Mouse (Mus musculus) mesoderm, embryonic 11.5 days (tissue): ENCODE measurements around the gene Fblim1.

ENCODE experiments used
- DNase-seq: peaks from one replicate; pipeline ENCODE4 v3.0.0-alpha.2; 2012; ENCODE audit warnings: low read depth, low spot score

Gene Fblim1

DNA sequence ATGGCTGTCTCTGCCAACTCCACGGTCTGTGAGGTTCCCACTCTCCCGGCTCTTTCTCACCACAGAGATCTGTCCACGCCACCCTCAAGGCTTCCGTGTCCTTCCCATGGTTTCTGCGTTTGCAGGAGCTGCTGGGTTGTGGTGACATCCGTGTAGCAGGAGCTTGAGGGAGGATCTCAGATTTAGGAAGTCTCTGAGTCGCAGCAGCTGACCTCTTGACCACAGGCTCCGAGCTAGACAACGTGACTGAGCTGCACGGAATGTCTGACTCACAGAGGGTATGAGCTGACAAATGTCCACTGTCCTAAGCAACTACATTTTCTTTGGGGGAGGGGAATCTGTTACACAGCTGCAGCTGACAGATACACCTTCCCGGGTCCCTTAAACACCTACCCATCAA lies at the start of gene Fblim1:
Gene Fblim1 (minus strand): TSS at position 236 of the 400 bp plus-strand sequence.
- DNase-seq = no peak

DNA sequence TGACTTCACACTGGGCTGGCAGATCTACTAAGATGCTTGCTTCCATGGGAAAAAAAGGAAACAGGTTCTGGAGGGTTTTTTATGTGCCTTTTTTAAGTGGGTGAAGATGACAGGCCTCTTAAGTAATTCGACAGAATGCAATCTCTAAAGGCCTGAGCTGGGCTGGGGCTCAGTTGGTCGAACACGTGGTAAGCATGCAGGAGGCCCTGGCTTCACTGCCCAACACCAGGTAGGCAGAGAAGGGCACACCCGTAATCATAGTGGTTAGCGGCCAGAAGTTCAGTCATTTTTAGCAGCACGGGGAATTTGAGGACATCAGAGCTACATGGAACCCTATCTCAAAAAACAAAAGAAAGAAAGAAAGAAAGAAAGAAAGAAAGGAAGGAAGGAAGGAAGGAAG lies 48.6 kb upstream of the Fblim1 start:
- DNase-seq = no peak

DNA sequence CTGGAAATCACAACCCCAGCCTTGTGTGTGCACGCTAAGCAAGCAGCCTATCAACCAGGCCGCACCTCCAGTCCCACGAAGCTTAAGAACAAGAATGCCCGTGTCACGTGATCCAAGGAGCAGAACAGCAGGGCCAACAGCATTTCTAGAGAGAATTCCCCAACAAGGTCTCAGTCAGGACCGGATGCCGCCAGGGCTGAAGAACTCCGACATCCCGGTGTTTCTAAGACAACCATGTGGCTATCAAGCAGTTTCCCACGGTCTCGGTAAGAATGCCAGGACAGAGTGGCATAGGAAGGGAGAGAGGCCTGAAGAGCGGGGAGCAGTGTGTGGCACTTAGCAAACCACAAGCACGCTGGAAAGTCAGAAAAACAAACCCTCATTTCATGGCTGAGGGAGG lies 47.9 kb upstream of the Fblim1 start:
- no peak for DNase-seq

DNA sequence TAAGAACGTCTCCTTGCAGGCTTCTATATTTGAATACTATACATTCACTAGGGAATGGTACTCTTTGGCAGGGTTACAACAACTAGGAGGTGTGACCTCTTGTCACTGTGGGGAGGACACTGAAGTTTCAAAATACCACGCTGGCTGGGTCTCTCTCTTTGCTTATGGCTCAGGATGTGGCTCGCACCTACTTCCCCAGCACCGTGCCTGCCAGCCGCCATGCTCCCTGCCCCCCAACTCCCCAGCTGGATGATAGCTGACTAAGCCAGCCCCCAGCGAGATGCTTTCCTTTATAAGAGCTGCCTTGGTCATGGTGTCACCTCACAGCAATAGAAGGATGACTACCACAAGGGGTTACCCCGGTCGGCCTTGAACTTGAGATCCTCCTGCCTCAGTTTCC lies 47.1 kb upstream of the Fblim1 start:
- DNase-seq = no peak

DNA sequence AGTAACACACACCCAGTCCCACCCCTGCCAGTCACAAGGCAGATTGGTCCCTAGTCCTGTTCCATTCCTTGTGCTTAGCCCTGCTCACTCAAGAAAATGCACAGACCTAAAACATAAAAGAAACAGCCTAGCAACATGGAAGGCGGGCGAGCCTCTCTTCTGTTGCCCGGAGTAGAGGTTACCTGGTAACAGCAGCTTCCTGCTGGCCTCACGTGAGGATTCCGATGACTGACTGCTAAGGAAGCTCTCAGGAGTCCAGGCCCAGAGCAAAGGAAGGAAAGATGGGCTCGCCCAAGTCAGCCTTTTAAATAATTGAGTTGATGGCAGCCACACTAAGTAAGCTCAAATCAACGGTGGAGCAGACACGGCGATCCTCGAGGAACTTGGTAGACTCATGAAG lies 46.0 kb upstream of the Fblim1 start:
- no peak for DNase-seq

- DNase-seq = no peak
Measured at GRCm38 (mm10) chr4:141651286-141651685, 45.4 kb upstream of the Fblim1 start.

DNA sequence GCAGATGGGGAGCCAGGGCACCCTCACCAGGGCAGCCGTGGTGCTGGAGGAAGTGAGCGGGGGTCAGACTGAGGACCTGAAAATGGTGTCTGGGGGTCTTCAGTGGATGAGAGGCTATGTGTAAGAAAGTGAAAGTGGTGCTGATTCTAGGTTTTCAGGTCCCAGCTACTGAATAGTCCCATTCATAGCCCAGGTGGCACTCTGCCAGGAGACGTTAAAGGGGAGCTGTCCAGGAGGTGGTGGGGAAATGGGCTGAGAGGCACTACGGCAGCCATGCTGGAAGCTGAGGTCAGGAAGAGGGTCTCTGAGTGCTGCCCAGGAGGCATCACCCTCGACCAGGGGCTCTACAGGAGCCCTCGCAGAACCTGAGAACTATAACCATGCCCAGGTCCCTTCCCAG lies 43.3 kb upstream of the Fblim1 start:
- no peak for DNase-seq

- no peak for DNase-seq
Measured at GRCm38 (mm10) chr4:141648262-141648661, 42.4 kb upstream of the Fblim1 start.

DNA sequence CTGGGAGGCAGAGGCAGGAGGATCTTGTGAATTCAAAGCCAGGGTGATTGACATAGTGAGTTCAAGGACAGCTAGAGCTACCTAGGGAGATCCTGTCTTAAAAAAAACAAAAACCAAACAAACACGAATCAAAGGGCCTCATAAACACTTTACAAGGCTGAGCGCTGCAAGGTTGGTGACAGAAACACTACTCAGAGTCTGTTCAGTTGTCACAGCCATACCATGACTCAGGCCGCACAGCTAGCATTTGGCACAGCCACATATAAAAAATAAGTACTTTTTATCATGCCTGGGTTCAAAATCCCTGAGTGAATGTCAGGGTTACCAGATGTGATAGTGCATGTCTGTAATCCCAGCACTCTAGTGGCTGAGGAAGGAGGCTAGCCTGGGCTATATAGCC lies 41.3 kb upstream of the Fblim1 start:
- DNase-seq = no peak

DNA sequence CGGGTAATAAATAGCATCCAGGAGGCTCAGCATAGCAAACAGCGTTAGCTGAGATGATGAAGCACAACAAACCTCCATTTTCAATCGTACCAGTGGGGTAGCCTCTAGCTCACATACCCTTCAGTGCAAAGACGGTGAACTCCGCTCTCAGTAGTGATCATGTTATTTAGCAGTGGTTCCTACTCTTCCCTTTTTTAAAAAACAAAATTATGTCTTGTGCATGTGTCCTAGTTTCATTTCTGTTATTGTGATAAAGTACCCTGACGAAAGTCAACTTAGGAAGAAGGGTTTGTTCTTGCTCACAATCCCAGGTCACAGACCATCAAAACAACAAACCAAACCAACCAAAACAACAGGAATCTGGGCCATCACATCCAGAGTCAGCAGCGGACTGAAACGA lies 40.1 kb upstream of the Fblim1 start:
- DNase-seq = no peak

- no peak for DNase-seq
Measured at GRCm38 (mm10) chr4:141643118-141643855, 37.4 kb upstream of the Fblim1 start.

DNA sequence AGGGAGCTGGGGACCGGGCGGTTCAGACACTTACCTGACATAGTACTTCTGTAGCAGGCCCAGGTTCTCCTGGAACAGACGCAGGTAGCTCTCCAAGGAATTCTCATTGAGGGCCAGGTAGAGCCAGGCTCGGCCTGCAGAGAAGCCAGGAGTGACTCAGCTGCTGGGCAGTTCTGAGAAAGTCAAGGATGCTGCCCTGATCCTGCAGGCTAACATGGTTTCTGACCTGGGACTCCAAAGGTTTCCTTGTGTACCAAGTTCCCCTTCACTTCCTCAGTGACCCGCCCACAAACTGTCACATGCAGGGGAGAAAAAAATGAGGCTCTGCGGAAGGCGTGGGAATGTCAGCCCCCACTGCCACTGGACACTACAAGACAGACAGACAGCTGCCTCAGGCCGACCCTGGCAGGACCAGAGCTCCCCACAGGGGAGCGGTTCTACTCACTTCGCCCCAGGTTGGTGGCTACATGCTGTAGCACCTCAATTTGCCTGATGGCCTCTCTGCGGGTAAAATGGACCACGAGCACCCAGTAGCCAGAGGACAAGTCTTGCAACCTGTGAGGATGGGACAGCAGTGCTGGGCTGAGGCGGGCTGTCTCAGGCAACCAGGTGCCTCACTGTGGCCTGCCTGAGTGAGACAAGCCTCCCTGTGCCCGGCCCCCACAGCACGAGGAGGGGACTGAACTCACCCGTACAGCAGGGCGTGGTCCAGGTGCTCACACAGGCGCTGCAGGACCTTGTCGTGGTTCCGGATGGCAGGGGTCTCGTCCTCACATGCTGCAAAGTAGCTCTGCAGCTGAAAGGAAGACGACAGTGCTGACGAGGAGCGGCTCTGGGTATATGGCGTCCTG lies 36.3 kb upstream of the Fblim1 start:
- DNase-seq = no peak

- DNase-seq = no peak
Measured at GRCm38 (mm10) chr4:141641353-141641771, 35.5 kb upstream of the Fblim1 start.

DNA sequence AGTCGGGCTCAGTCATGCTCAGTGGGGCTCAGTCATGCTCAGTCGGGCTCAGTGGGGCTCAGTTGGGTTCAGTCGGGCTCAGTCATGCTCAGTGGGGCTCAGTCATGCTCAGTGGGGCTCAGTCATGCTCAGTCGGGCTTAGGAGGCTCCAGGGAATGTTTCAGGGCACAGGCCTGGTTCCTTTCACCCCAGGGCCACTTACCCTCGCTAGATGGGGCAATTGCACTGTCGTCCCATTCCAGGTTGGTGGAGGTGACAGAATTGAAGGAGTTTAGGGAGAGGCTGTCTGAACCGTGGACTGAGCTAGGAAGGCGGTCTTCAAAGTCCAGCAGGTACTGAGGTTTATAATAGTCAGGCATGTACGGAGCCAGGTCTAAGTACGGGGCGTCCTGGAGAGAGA lies 33.6 kb upstream of the Fblim1 start:
- DNase-seq = no peak

DNA sequence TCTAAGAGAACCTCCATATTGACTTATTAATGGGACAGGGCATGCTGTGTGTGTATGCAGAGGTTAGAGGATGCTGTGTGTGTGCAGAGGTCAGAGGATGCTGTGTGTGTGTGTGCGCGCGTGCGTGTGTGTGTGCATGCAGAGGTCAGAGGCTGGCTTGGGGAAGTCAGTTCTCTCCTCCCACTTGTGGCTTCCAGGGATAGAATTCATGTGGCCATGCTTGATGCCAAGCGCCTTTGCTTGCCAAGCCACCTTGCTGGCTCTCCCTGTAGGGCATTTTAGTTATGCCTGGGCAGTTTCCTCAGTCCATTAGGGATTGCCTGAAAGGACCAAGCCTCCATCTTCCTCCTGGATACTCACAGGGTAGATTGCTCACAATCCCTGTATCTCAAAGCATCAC lies 30.8 kb upstream of the Fblim1 start:
- no peak for DNase-seq

GRCm38 (mm10) chr4:141635991-141636390 lies 30.1 kb upstream of the Fblim1 start:
- DNase-seq = no peak

DNA sequence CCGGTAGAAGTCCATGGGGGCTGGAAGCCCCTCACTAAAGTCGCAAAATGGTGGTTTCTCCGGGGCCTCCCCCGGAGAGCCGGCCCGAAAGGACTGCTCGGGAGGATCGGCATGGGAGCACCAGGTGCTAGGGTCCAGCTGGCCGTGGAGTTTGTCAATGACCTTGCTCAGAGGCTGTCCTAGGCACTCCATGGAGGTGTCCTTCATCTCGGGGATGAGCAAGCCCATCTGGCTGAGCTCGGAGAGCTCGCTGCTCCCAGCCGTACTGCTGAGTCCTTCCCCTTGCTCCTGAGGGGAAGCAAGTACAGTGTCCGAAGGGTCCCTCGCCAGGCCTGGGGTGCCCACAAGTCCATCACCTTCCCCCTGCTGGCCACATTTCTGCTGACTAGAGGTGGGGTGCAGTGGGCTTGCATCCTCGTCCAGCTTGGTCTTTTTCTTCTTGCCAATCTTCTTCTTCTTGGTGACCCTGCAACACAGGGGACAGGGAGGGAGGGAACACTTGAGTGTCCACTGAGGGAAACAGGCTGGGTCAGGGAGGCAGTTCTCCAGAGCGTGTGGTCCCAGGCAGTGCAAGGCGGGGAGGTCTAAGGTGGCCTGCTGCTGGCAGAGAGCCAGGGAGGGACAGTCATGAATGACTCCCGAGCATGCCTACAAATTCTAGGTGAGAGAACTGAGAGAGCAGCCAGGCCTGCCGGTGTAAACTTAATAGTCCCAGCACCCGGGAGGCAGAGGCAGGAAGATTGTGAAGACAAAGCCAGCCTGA lies 26.4 kb upstream of the Fblim1 start:
- no peak for DNase-seq

- DNase-seq = no peak
Measured at GRCm38 (mm10) chr4:141631250-141631649, 25.4 kb upstream of the Fblim1 start.

- no peak for DNase-seq
Measured at GRCm38 (mm10) chr4:141630021-141630420, 24.1 kb upstream of the Fblim1 start.

GRCm38 (mm10) chr4:141628661-141629060 lies 22.8 kb upstream of the Fblim1 start:
- DNase-seq = no peak

GRCm38 (mm10) chr4:141627502-141627901 lies 21.6 kb upstream of the Fblim1 start:
- DNase-seq = no peak
